Mouse (Mus musculus) heart, embryonic 14.5 days (tissue): ENCODE data around the gene Atp1a2. TPM values are rescaled to one million over a fixed set of nuclear protein-coding genes. Genes with fewer than 3 reads are reported as not detected.

ENCODE experiments used
- ATAC-seq: fragments of 200-750 bp; cut with Nextera tagmentation; 2 replicates; pipeline ENCODE4 v1.8.0; 2017; ENCODE audit warnings: low read depth, moderate TSS enrichment; ENCODE audit not compliant: insufficient number of reproducible peaks, insufficient read depth, low FRiP score
- H3K27ac ChIP-seq, 2 experiments: fragments of 200-500 bp in 1 of 2; fragments of 300-500 bp in 1 of 2; sonication (generic) in 1 of 2; replicated peaks in 1 of 2; 2 replicates each; pipeline ENCODE4 v1.5.1; 2012 to 2014; ENCODE audit warnings: low read depth in 2 of 2, low read length in 2 of 2, control low read depth in 1 of 2, mild to moderate bottlenecking in 1 of 2, mixed read lengths in 1 of 2; ENCODE audit not compliant: control insufficient read depth in 1 of 2, insufficient read depth in 1 of 2
- H3K27me3 ChIP-seq: fragments of 300-500 bp; sonication (generic); 2 replicates; pipeline ENCODE4 v1.6.1; 2014; ENCODE audit warnings: mild to moderate bottlenecking, low read length, control low read depth; ENCODE audit not compliant: control insufficient read depth, insufficient read depth
- H3K36me3 ChIP-seq: fragments of 300-500 bp; sonication (generic); 2 replicates; pipeline ENCODE4 v1.6.1; 2014; ENCODE audit warnings: mild to moderate bottlenecking, control low read depth, low read length, mixed read lengths; ENCODE audit not compliant: control insufficient read depth, insufficient read depth
- H3K4me1 ChIP-seq, 2 experiments: fragments of 200-500 bp in 1 of 2; fragments of 300-500 bp in 1 of 2; sonication (generic) in 1 of 2; 2 replicates each; pipeline ENCODE4 v1.6.1; 2012 to 2014; ENCODE audit warnings: low read length in 2 of 2, control low read depth in 1 of 2, mixed read lengths in 1 of 2; ENCODE audit not compliant: control insufficient read depth in 2 of 2, insufficient read depth in 2 of 2
- H3K4me2 ChIP-seq: fragments of 300-500 bp; sonication (generic); 2 replicates; pipeline ENCODE4 v1.6.1; 2014; ENCODE audit warnings: mild to moderate bottlenecking, low read length
- H3K4me3 ChIP-seq, 2 experiments: fragments of 200-500 bp in 1 of 2; fragments of 300-500 bp in 1 of 2; sonication (generic) in 1 of 2; 2 replicates each; pipeline ENCODE4 v1.5.1; 2012 to 2014; ENCODE audit warnings: low read length in 2 of 2, mild to moderate bottlenecking in 2 of 2, control low read depth in 1 of 2, low read depth in 1 of 2, moderate library complexity in 1 of 2; ENCODE audit not compliant: control insufficient read depth in 1 of 2, insufficient read depth in 1 of 2
- H3K9ac ChIP-seq: fragments of 300-500 bp; sonication (generic); 2 replicates; pipeline ENCODE4 v1.6.1; 2014; ENCODE audit warnings: mild to moderate bottlenecking, low read length
- H3K9me3 ChIP-seq: fragments of 300-500 bp; sonication (generic); 2 replicates; pipeline ENCODE4 v1.6.1; 2016; ENCODE audit warnings: low read length, control low read depth; ENCODE audit not compliant: control insufficient read depth
- WGBS: fragments of 180-500 bp; shearing (Covaris S2); extraction: QIAGEN DNeasy Blood & Tissue Kit; methylation state at CpG from one replicate; pipeline ENCODE4 v1.1.7; 2014; 5-methylcytosine and 5-hydroxymethylcytosine counted together
- polyA plus RNA-seq: library from polyadenylated mRNA; unstranded; fragments of >200 nt; fragmentation: Nextera tagmentation; extraction: Ambion mirVana; gene quantifications from 2 replicates; pipeline ENCODE4 v1.2.1, GENCODE M21; 2014

The Atp1a2 gene
- polyA plus RNA-seq, 1 experiment from 2014 or later = 7.3 TPM

DNA sequence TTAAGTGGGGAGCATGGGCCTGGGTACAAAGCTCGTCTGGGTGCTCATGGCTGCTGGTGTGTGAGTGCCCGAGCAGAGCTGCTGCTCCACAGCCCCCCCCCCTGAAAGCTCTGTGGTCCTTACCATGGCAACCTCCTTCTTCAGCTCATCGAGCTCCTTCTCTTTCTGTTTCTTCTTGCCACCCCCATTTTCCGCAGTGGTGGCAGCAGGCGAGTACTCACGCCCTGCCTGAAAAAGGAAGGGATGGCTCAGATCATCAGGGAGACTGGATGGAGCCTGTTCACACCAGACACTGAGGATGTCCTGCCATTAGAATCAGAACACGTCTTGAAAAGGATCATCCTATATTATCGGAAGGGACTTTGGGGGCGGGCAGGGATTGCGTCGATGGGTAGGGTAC lies 4.4 kb downstream of the Atp1a2 start:
- peaks cover 45% of the 10 kb centered on the region for H3K36me3 ChIP-seq
- H3K27me3 ChIP-seq = no peaks in the 10 kb centered on the region
- no peak overlapping the region for H3K27ac ChIP-seq
- WGBS = 90% methylated on average over 11 of the region's 11 CpGs
- no peak overlapping the region for H3K9ac ChIP-seq
- no peak overlapping the region for H3K4me3 ChIP-seq
- no peak for ATAC-seq
- H3K4me1 ChIP-seq = peaks cover 32% of the 10 kb centered on the region in 2 experiments
- H3K4me2 ChIP-seq = no peak overlapping the region
- H3K9me3 ChIP-seq = no peaks in the 10 kb centered on the region

- Histone ChIP-seq H3K4me1 (peaks cover 26% of the 10 kb centered on the region in 2 experiments), H3K4me2 (no peak overlapping the region), H3K9ac (no peak overlapping the region), H3K27ac (no peak overlapping the region), H3K27me3 (no peaks in the 10 kb centered on the region), H3K36me3 (peaks cover 51% of the 10 kb centered on the region), H3K4me3 (no peak overlapping the region), H3K9me3 (no peaks in the 10 kb centered on the region)
- WGBS = 81% methylated on average over 2 of the region's 2 CpGs
- ATAC-seq = no peak
Measured at GRCm38 (mm10) chr1:172292880-172293279, 5.0 kb downstream of the Atp1a2 start.

DNA sequence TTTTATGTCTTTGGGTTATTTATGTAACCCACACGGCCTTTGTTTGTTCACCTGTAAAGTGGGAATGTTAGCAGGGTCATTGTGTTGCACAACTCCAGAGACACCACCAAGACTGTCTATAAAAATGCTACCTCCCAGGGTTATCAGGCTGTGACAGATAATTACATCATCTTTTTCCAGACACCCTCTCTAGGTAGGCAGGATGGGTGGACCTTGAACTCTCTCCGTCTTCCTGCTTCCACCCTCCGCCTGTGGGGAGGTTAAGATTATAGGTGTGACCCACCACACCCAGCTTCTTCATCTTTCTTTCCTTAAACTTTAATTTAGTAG lies 8.3 kb downstream of the Atp1a2 start:
- Histone ChIP-seq H3K9ac (no peak overlapping the region), H3K9me3 (no peaks in the 10 kb centered on the region), H3K4me2 (no peak overlapping the region), H3K27ac (no peak overlapping the region), H3K4me1 (no peaks in the 10 kb centered on the region), H3K4me3 (no peak overlapping the region), H3K27me3 (no peaks in the 10 kb centered on the region), H3K36me3 (peaks cover 83% of the 10 kb centered on the region)
- ATAC-seq = no peak
- WGBS = 77% methylated on average over 3 of the region's 3 CpGs

GRCm38 (mm10) chr1:172288900-172289616 lies 8.8 kb downstream of the Atp1a2 start:
- no peak overlapping the region for H3K9ac ChIP-seq
- no peaks in the 10 kb centered on the region for H3K4me1 ChIP-seq
- no peak overlapping the region for H3K4me2 ChIP-seq
- no peak overlapping the region for H3K4me3 ChIP-seq
- 83% methylated on average over 11 of the region's 11 CpGs for WGBS
- H3K27ac ChIP-seq = no peak overlapping the region
- H3K27me3 ChIP-seq = no peaks in the 10 kb centered on the region
- H3K36me3 ChIP-seq = peaks cover 89% of the 10 kb centered on the region
- ATAC-seq = no peak
- no peaks in the 10 kb centered on the region for H3K9me3 ChIP-seq

- WGBS = 90% methylated on average over 5 of the region's 5 CpGs
- ATAC-seq = no peak
- Histone ChIP-seq H3K9me3 (no peaks in the 10 kb centered on the region), H3K27ac (no peak overlapping the region), H3K27me3 (no peaks in the 10 kb centered on the region), H3K4me2 (no peak overlapping the region), H3K36me3 (peaks cover 85% of the 10 kb centered on the region), H3K4me3 (no peak overlapping the region), H3K9ac (no peak overlapping the region), H3K4me1 (no peaks in the 10 kb centered on the region)
Measured at GRCm38 (mm10) chr1:172286740-172287139, 11.1 kb downstream of the Atp1a2 start.

- no peak overlapping the region for H3K27ac ChIP-seq
Measured at GRCm38 (mm10) chr1:172284221-172284620, 13.6 kb downstream of the Atp1a2 start.

DNA sequence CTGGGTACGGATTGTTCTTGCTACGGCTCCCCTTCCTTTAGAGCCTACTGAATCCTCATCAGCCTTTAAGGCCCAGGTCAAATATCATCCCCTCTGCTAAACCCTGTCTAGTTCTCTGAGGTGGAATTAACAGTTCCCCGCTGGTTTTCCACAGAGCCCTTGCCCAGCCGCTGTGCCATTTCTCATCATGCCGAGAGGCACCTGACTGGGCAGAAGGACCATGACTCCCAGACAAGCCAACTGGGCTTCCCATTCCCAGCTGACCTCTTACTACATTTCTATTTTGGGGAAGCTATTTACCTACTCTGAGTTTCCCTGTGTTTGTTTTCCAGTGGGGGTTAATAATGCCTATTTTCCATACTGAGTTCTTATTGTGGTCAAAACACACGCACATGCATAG lies 14.8 kb downstream of the Atp1a2 start:
- no peaks in the 10 kb centered on the region for H3K27me3 ChIP-seq
- no peak overlapping the region for H3K4me2 ChIP-seq
- H3K4me1 ChIP-seq = peaks cover 3 to 4% of the 10 kb centered on the region in 2 experiments; a peak in 1 of 4 replicates
- WGBS = 96% methylated on average over 6 of the region's 6 CpGs
- H3K9me3 ChIP-seq = no peaks in the 10 kb centered on the region
- H3K9ac ChIP-seq = no peak overlapping the region
- no peak overlapping the region for H3K27ac ChIP-seq
- ATAC-seq = no peak
- H3K36me3 ChIP-seq = peaks cover 73% of the 10 kb centered on the region
- H3K4me3 ChIP-seq = no peak overlapping the region

More at GRCm38 (mm10) chr1:172284221-172284620, 13.6 kb downstream of the Atp1a2 start:
- H3K36me3 ChIP-seq = peaks cover 76% of the 10 kb centered on the region
- H3K4me2 ChIP-seq = no peak overlapping the region
- no peaks in the 10 kb centered on the region for H3K27me3 ChIP-seq
- H3K9me3 ChIP-seq = no peaks in the 10 kb centered on the region
- no peak overlapping the region for H3K4me3 ChIP-seq
- no peak overlapping the region for H3K9ac ChIP-seq
- WGBS = 76% methylated on average over 14 of the region's 14 CpGs
- ATAC-seq = no peak
- H3K4me1 ChIP-seq = no peaks in the 10 kb centered on the region
